Mouse (Mus musculus): ENCODE measurements at regions not wholly inside any gene's neighbourhood (a gene's known extent, or its start where the extent isn't known, plus 50 kb on each side); places are given as distances from the start of the nearest gene placed in this dataset.
"Not testable (repeated sequence)": the region's sequence is repeated elsewhere in the genome, so short reads cannot be mapped to it uniquely, and the experiment has no call there.

- H3K9ac ChIP-seq (replicated peaks; ENCODE audit: low read length) = no peak overlapping the region
These were observed 118.9 kb upstream of the Trim24 start for GRCm38 (mm10) chr6:37751701-37752100.

DNA sequence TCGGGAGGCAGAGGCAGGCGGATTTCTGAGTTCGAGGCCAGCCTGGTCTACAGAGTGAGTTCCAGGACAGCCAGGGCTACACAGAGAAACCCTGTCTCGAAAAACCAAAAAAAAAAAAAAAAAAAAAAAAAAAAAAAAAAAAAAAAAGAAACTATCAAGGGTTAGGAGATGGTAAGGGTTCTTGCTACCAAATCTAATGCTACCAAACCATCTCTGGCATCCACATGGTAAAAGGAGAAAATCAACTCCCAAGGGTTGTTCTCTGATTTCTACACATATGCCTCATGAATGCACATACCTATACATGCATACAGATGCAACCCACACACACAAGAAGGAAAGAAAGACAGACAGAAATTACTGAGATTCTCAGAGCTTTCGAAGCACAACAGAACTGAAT, 109.6 kb upstream of the Trim24 start:
- ATAC-seq (replicated peaks; ENCODE audit: insufficient number of reproducible peaks, low FRiP score, low TSS enrichment, low read depth); H3K9ac ChIP-seq (replicated peaks; ENCODE audit: low read length); H3K36me3 ChIP-seq (replicated peaks; ENCODE audit: control insufficient read depth, insufficient read depth, low read depth, low read length); DNase-seq (ENCODE audit: low spot score); H3K4me2 ChIP-seq (ENCODE audit: low read depth, low read length); H3K4me1 ChIP-seq (ENCODE audit: control insufficient read depth, insufficient read depth, low read length); H3K27ac ChIP-seq (replicated peaks; ENCODE audit: low read depth, low read length); H3K9me3 ChIP-seq (replicated peaks; ENCODE audit: control insufficient read depth, low read length); H3K4me3 ChIP-seq (ENCODE audit: low read depth, low read length); H3K27me3 ChIP-seq (ENCODE audit: control insufficient read depth, insufficient read depth, low read length): not testable (repeated sequence)
- WGBS = over 99% methylated on average over 3 of the region's 5 CpGs

More at GRCm38 (mm10) chr6:37751701-37752100, 118.9 kb upstream of the Trim24 start:
- Histone ChIP-seq H3K36me3 (replicated peaks; ENCODE audit: control insufficient read depth, insufficient read depth, low read depth, low read length) (no peaks in the 10 kb centered on the region), H3K4me2 (ENCODE audit: low read depth, low read length) (no peak overlapping the region), H3K4me1 (ENCODE audit: control insufficient read depth, insufficient read depth, low read length) (no peaks in the 10 kb centered on the region), H3K27ac (replicated peaks; ENCODE audit: low read depth, low read length) (no peak overlapping the region), H3K27me3 (ENCODE audit: control insufficient read depth, insufficient read depth, low read length) (no peaks in the 10 kb centered on the region), H3K4me3 (ENCODE audit: low read depth, low read length) (no peak overlapping the region), H3K9me3 (replicated peaks; ENCODE audit: control insufficient read depth, low read length) (no peaks in the 10 kb centered on the region)
- DNase-seq (ENCODE audit: low spot score) (no peak), ATAC-seq (replicated peaks; ENCODE audit: insufficient number of reproducible peaks, low FRiP score, low TSS enrichment, low read depth) (no peak)

- WGBS = 61% methylated on average over 2 of the region's 2 CpGs
These were observed 107.6 kb upstream of the Trim24 start for GRCm38 (mm10) chr6:37763036-37763435.

DNA sequence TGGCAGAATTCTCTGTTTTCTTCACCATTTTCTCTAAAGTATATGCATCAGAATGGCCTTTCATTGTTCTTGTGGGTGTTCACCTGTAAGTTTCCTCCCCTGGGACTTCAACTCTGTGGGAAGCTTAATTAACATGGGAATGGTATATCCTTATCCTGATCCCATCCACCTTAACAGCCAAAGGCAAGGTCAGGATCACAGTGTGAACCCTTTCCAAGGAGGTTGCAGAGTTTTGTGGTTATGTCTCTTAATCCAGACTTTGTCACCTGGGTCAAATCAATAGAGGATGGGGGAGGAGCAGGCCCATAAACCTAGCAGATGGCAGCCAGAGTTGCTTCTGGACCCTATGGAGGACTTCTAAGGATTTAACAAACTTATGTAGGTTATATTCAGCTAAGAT, 102.9 kb upstream of the Trim24 start:
- H3K9me3 ChIP-seq (replicated peaks; ENCODE audit: control insufficient read depth, low read length) = no peaks in the 10 kb centered on the region
- no peaks in the 10 kb centered on the region for H3K4me1 ChIP-seq (ENCODE audit: control insufficient read depth, insufficient read depth, low read length)
- no peaks in the 10 kb centered on the region for H3K36me3 ChIP-seq (replicated peaks; ENCODE audit: control insufficient read depth, insufficient read depth, low read depth, low read length)
- ATAC-seq (replicated peaks; ENCODE audit: insufficient number of reproducible peaks, low FRiP score, low TSS enrichment, low read depth) (no peak), DNase-seq (ENCODE audit: low spot score) (no peak)
- no peak overlapping the region for H3K4me3 ChIP-seq (ENCODE audit: low read depth, low read length)
- H3K27ac ChIP-seq (replicated peaks; ENCODE audit: low read depth, low read length) = no peak overlapping the region
- H3K27me3 ChIP-seq (ENCODE audit: control insufficient read depth, insufficient read depth, low read length) = no peaks in the 10 kb centered on the region
- H3K4me2 ChIP-seq (ENCODE audit: low read depth, low read length) = no peak overlapping the region
- no peak overlapping the region for H3K9ac ChIP-seq (replicated peaks; ENCODE audit: low read length)

More at GRCm38 (mm10) chr6:37763036-37763435, 107.6 kb upstream of the Trim24 start:
- no peak for ATAC-seq (replicated peaks; ENCODE audit: insufficient number of reproducible peaks, low FRiP score, low TSS enrichment, low read depth)
- Histone ChIP-seq H3K4me3 (ENCODE audit: low read depth, low read length) (no peak overlapping the region), H3K4me2 (ENCODE audit: low read depth, low read length) (no peak overlapping the region), H3K27ac (replicated peaks; ENCODE audit: low read depth, low read length) (no peak overlapping the region), H3K9ac (replicated peaks; ENCODE audit: low read length) (no peak overlapping the region), H3K4me1 (ENCODE audit: control insufficient read depth, insufficient read depth, low read length) (no peaks in the 10 kb centered on the region), H3K27me3 (ENCODE audit: control insufficient read depth, insufficient read depth, low read length) (no peaks in the 10 kb centered on the region), H3K9me3 (replicated peaks; ENCODE audit: control insufficient read depth, low read length) (no peaks in the 10 kb centered on the region), H3K36me3 (replicated peaks; ENCODE audit: control insufficient read depth, insufficient read depth, low read depth, low read length) (no peaks in the 10 kb centered on the region)
- no peak for DNase-seq (ENCODE audit: low spot score)

GRCm38 (mm10) chr6:37773294-37773693, 97.3 kb upstream of the Trim24 start:
- H3K4me3 ChIP-seq (ENCODE audit: low read depth, low read length) = no peak overlapping the region
- H3K4me2 ChIP-seq (ENCODE audit: low read depth, low read length) = no peak overlapping the region
- no peaks in the 10 kb centered on the region for H3K36me3 ChIP-seq (replicated peaks; ENCODE audit: control insufficient read depth, insufficient read depth, low read depth, low read length)
- no peaks in the 10 kb centered on the region for H3K9me3 ChIP-seq (replicated peaks; ENCODE audit: control insufficient read depth, low read length)
- H3K27me3 ChIP-seq (ENCODE audit: control insufficient read depth, insufficient read depth, low read length) = no peaks in the 10 kb centered on the region
- no peak for ATAC-seq (replicated peaks; ENCODE audit: insufficient number of reproducible peaks, low FRiP score, low TSS enrichment, low read depth)
- no peak for DNase-seq (ENCODE audit: low spot score)
- H3K9ac ChIP-seq (replicated peaks; ENCODE audit: low read length) = no peak overlapping the region
- no peaks in the 10 kb centered on the region for H3K4me1 ChIP-seq (ENCODE audit: control insufficient read depth, insufficient read depth, low read length)
- no peak overlapping the region for H3K27ac ChIP-seq (replicated peaks; ENCODE audit: low read depth, low read length)

- no peak overlapping the region for H3K4me3 ChIP-seq (ENCODE audit: low read depth, low read length)
- H3K36me3 ChIP-seq (replicated peaks; ENCODE audit: control insufficient read depth, insufficient read depth, low read depth, low read length) = no peaks in the 10 kb centered on the region
- H3K27ac ChIP-seq (replicated peaks; ENCODE audit: low read depth, low read length) = no peak overlapping the region
- no peak overlapping the region for H3K4me2 ChIP-seq (ENCODE audit: low read depth, low read length)
- DNase-seq (ENCODE audit: low spot score) (no peak), ATAC-seq (replicated peaks; ENCODE audit: insufficient number of reproducible peaks, low FRiP score, low TSS enrichment, low read depth) (no peak)
- H3K9ac ChIP-seq (replicated peaks; ENCODE audit: low read length) = no peak overlapping the region
- no peaks in the 10 kb centered on the region for H3K9me3 ChIP-seq (replicated peaks; ENCODE audit: control insufficient read depth, low read length)
- no peaks in the 10 kb centered on the region for H3K27me3 ChIP-seq (ENCODE audit: control insufficient read depth, insufficient read depth, low read length)
- no peaks in the 10 kb centered on the region for H3K4me1 ChIP-seq (ENCODE audit: control insufficient read depth, insufficient read depth, low read length)
These were observed 95.5 kb upstream of the Trim24 start for GRCm38 (mm10) chr6:37775151-37775550.

DNA sequence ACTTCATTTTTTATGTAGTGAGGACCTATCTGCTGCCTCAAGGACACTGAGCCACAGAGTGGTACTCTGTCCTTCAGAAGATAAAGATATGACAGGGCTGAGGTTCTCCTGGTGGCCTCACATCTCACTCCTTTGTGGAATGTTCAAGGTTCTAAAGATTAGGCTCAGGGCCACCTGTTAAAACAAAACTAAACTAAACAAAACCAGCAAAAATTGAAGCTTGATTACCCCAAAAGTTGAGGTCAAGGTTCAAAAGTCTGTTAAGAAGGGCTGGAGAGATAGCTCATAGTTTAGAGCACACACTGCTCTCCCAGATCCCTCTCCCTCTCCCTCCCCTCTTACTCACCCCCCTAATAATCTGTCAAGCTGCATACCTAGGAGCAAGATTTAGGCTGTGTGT, 90.7 kb upstream of the Trim24 start:
- Histone ChIP-seq H3K4me3 (ENCODE audit: low read depth, low read length) (no peak overlapping the region), H3K27me3 (ENCODE audit: control insufficient read depth, insufficient read depth, low read length) (no peaks in the 10 kb centered on the region), H3K36me3 (replicated peaks; ENCODE audit: control insufficient read depth, insufficient read depth, low read depth, low read length) (no peaks in the 10 kb centered on the region), H3K9me3 (replicated peaks; ENCODE audit: control insufficient read depth, low read length) (no peaks in the 10 kb centered on the region), H3K27ac (replicated peaks; ENCODE audit: low read depth, low read length) (no peak overlapping the region), H3K4me2 (ENCODE audit: low read depth, low read length) (no peak overlapping the region), H3K9ac (replicated peaks; ENCODE audit: low read length) (no peak overlapping the region), H3K4me1 (ENCODE audit: control insufficient read depth, insufficient read depth, low read length) (no peaks in the 10 kb centered on the region)
- no peak for ATAC-seq (replicated peaks; ENCODE audit: insufficient number of reproducible peaks, low FRiP score, low TSS enrichment, low read depth)
- DNase-seq (ENCODE audit: low spot score) = no peak

- Histone ChIP-seq H3K9ac (replicated peaks; ENCODE audit: low read length) (no peak overlapping the region), H3K27me3 (ENCODE audit: control insufficient read depth, insufficient read depth, low read length) (no peaks in the 10 kb centered on the region), H3K9me3 (replicated peaks; ENCODE audit: control insufficient read depth, low read length) (no peaks in the 10 kb centered on the region), H3K36me3 (replicated peaks; ENCODE audit: control insufficient read depth, insufficient read depth, low read depth, low read length) (no peaks in the 10 kb centered on the region), H3K4me1 (ENCODE audit: control insufficient read depth, insufficient read depth, low read length) (no peaks in the 10 kb centered on the region), H3K4me3 (ENCODE audit: low read depth, low read length) (no peak overlapping the region), H3K27ac (replicated peaks; ENCODE audit: low read depth, low read length) (no peak overlapping the region), H3K4me2 (ENCODE audit: low read depth, low read length) (no peak overlapping the region)
- no peak for DNase-seq (ENCODE audit: low spot score)
- ATAC-seq (replicated peaks; ENCODE audit: insufficient number of reproducible peaks, low FRiP score, low TSS enrichment, low read depth) = no peak
These were observed 88.7 kb upstream of the Trim24 start for GRCm38 (mm10) chr6:37781894-37782293.

DNA sequence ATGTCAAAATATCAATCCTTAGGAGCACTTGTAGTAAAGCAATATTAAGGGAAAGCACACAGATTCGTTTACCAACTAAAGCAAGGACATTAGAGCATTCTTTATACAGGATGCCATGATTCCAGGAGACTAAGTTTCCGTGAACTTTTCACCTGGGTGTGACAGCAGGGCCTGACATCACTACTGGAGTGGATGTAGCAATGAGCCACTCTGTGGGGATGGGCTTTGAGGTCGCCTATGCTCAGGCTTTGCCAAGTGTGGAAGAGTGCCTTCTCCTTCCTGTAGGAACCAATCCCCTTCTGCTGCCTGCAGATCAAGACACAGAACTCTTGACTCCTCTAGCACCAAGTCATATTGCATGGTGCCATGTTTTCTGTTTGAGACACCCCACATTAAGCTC, 85.3 kb upstream of the Trim24 start:
- DNase-seq (ENCODE audit: low spot score); H3K4me2 ChIP-seq (ENCODE audit: low read depth, low read length); ATAC-seq (replicated peaks; ENCODE audit: insufficient number of reproducible peaks, low FRiP score, low TSS enrichment, low read depth); H3K4me1 ChIP-seq (ENCODE audit: control insufficient read depth, insufficient read depth, low read length); H3K36me3 ChIP-seq (replicated peaks; ENCODE audit: control insufficient read depth, insufficient read depth, low read depth, low read length); H3K9me3 ChIP-seq (replicated peaks; ENCODE audit: control insufficient read depth, low read length); H3K27ac ChIP-seq (replicated peaks; ENCODE audit: low read depth, low read length); H3K9ac ChIP-seq (replicated peaks; ENCODE audit: low read length); H3K27me3 ChIP-seq (ENCODE audit: control insufficient read depth, insufficient read depth, low read length); H3K4me3 ChIP-seq (ENCODE audit: low read depth, low read length): not testable (repeated sequence)
- WGBS = 80% methylated on average over 3 of the region's 3 CpGs

All from embryonic facial prominence, embryonic 11.5 days (tissue).